In genomic region chr10:79985334-79986231, GRCm38 (mm10) we compare ENCODE assay signal across 8 mouse cellular contexts. TPM values are rescaled to one million over a fixed set of nuclear protein-coding genes. Genes with fewer than 3 reads are reported as not detected.
DNase-seq lines count a peak whose midpoint lies in the region; ATAC-seq and TF ChIP-seq lines count a peak whose summit lies in the region.
"Had no signal": no experiment of that assay in that cellular context is flagged by ENCODE, and none has a peak within 500 bp of the region (broad histone marks: within the 10 kb centered on the region; RNA-seq: fewer than 3 reads in every experiment).

No protein-coding gene starts in this region.

- H3K9ac ChIP-seq in MEL (ENCODE audit: control insufficient read depth, low read depth, low read length, poor library complexity, severe bottlenecking) = peak overlapping the region; percentile 79
- H3K9ac ChIP-seq in hindbrain, embryonic 14.5 days = peak overlapping the region; percentile 83

- H3K79me2 ChIP-seq in MEL (ENCODE audit: control insufficient read depth, insufficient read depth, low read length, poor library complexity) = peaks cover 25% of the 10 kb centered on the region

- H3K27me3 ChIP-seq in MEL (ENCODE audit: control insufficient read depth in 1 of 2, insufficient read depth in 2 of 2, low read length in 2 of 2) = no peaks in the 10 kb centered on the region
- H3K27me3 ChIP-seq in cerebellum, adult 2 months (ENCODE audit: control insufficient read depth, insufficient read depth, low read length) = no peaks in the 10 kb centered on the region
- H3K27me3 ChIP-seq in hindbrain, embryonic 14.5 days (ENCODE audit: control insufficient read depth, insufficient read depth, low read length) = peaks cover 35% of the 10 kb centered on the region

- peak overlapping the region; percentile 92 for H3K4me2 ChIP-seq in hindbrain, embryonic 14.5 days (replicated peaks)

- DNase-seq in MEL (ENCODE audit: low read depth, low spot score) = peak; percentile 92
- DNase-seq in cerebellum, adult 2 months = peak; percentile 81 to 84
- peak; percentile 64 for DNase-seq in hindbrain, embryonic 14.5 days (ENCODE audit: low spot score)
- DNase-seq in layer of hippocampus, postnatal 36 days = peak; percentile 57 to 66
- peak; percentile 66 for DNase-seq in lung, postnatal 14 days
- peak; percentile 67 for DNase-seq in right cerebral cortex, adult 18-20 months

- H3K9me3 ChIP-seq in MEL (replicated peaks; ENCODE audit: insufficient read depth, low read length) = no peaks in the 10 kb centered on the region
- no peaks in the 10 kb centered on the region for H3K9me3 ChIP-seq in hindbrain, embryonic 14.5 days (ENCODE audit: control insufficient read depth, low read length)

- H3K4me3 ChIP-seq in MEL (ENCODE audit: control insufficient read depth in 1 of 2, insufficient read depth in 1 of 2, low read depth in 2 of 2, low read length in 2 of 2) = peak overlapping the region; percentile 62 to 78
- peak overlapping the region; percentile 81 for H3K4me3 ChIP-seq in cerebellum, adult 2 months (replicated peaks; ENCODE audit: insufficient read depth, low read depth, low read length)
- peak overlapping the region; percentile 48 for H3K4me3 ChIP-seq in hindbrain, embryonic 14.5 days (replicated peaks; ENCODE audit: low read length)

- peaks cover 0 to 5% of the 10 kb centered on the region in 2 experiments; a peak in 2 of 4 replicates for H3K36me3 ChIP-seq in MEL (ENCODE audit: control insufficient read depth in 1 of 2, insufficient read depth in 2 of 2, low read length in 2 of 2)
- peaks cover 1% of the 10 kb centered on the region; the same call in 1 of the 2 replicates for H3K36me3 ChIP-seq in hindbrain, embryonic 14.5 days (replicated peaks; ENCODE audit: control insufficient read depth, insufficient read depth)

- under 1% methylated on average over 35 of the region's 35 CpGs for WGBS in cerebellum, adult 2 months
- 2% methylated on average over 35 of the region's 35 CpGs for WGBS in hindbrain, embryonic 14.5 days

- H3K4me1 ChIP-seq in MEL (ENCODE audit: control insufficient read depth in 1 of 2, insufficient read depth in 2 of 2, low read length in 2 of 2) = peaks cover 0 to 16% of the 10 kb centered on the region in 2 experiments; a peak in 2 of 4 replicates
- H3K4me1 ChIP-seq in cerebellum, adult 2 months (ENCODE audit: control insufficient read depth, insufficient read depth, low read length) = peaks cover 26% of the 10 kb centered on the region
- peaks cover 28% of the 10 kb centered on the region for H3K4me1 ChIP-seq in hindbrain, embryonic 14.5 days (replicated peaks; ENCODE audit: control insufficient read depth, insufficient read depth, low read length)

- no peak; a peak in 2 of 4 replicates for TF ChIP-seq EP300 in MEL (IDR thresholded peaks at IDR 0.05; ENCODE audit: low read depth in 1 of 2, low read length in 2 of 2)

- peak; percentile 28 to 78; a peak in 2 of 4 replicates for TF ChIP-seq POLR2A in MEL (IDR thresholded peaks at IDR 0.05; ENCODE audit: control insufficient read depth in 1 of 2, insufficient read depth in 1 of 2, low read depth in 1 of 2, low read length in 2 of 2, poor library complexity in 1 of 2)
- TF ChIP-seq POLR2A in cerebellum, adult 2 months (IDR thresholded peaks at IDR 0.05; ENCODE audit: borderline replicate concordance, insufficient read depth, low read length) = peak; percentile 56; the same call in 1 of the 2 replicates

- no peak for TF ChIP-seq CTCF in MEL (IDR thresholded peaks at IDR 0.05 in 2 of 3, conservative IDR thresholded peaks at IDR 0.05 in 1 of 3; ENCODE audit: control insufficient read depth in 1 of 3, insufficient read depth in 1 of 3, low read depth in 2 of 3, low read length in 3 of 3, poor library complexity in 1 of 3, severe bottlenecking in 1 of 3)
- TF ChIP-seq CTCF in cerebellum, adult 2 months (IDR thresholded peaks at IDR 0.05; ENCODE audit: borderline replicate concordance, insufficient read depth, low read depth, low read length) = no peak

- peak overlapping the region; percentile 88 for H3K27ac ChIP-seq in MEL (ENCODE audit: control insufficient read depth, low read depth, low read length)
- peak overlapping the region; percentile 97 for H3K27ac ChIP-seq in cerebellum, adult 2 months (ENCODE audit: insufficient read depth, low read length)
- peak overlapping the region; percentile 97 for H3K27ac ChIP-seq in hindbrain, embryonic 14.5 days

- ATAC-seq in frontal cortex, adult (ENCODE audit: low TSS enrichment) = peak; percentile 25; the same call in 1 of the 2 replicates
- no peak for ATAC-seq in hindbrain, embryonic 14.5 days (ENCODE audit: low FRiP score)

- no peak for TF ChIP-seq RAD21 in MEL (IDR thresholded peaks at IDR 0.05; ENCODE audit: low read depth, low read length)

TF ChIP-seq in MEL, 35 proteins besides CTCF, POLR2A, EP300 and RAD21 (continues in another document):
- TF ChIP-seq ZC3H11A (IDR thresholded peaks at IDR 0.05; ENCODE audit: low read depth, low read length) = no peak
- peak; percentile 54 for TF ChIP-seq ETS1 (IDR thresholded peaks at IDR 0.05; ENCODE audit: low read depth, low read length)
- TF ChIP-seq USF1 (IDR thresholded peaks at IDR 0.05; ENCODE audit: low read depth, low read length) = no peak
- TF ChIP-seq TCF12 (IDR thresholded peaks at IDR 0.05; ENCODE audit: low read depth, low read length) = no peak
- no peak for TF ChIP-seq POLR2AphosphoS5 (IDR thresholded peaks at IDR 0.05; ENCODE audit: borderline replicate concordance, low read depth, low read length)
- peak; percentile 50 for TF ChIP-seq HCFC1 (IDR thresholded peaks at IDR 0.05; ENCODE audit: low read depth, low read length)
- peak; percentile 82 for TF ChIP-seq ZNF384 (IDR thresholded peaks at IDR 0.05; ENCODE audit: low read depth, low read length)
- TF ChIP-seq SMC3 (IDR thresholded peaks at IDR 0.05; ENCODE audit: low read depth, low read length) = no peak
- TF ChIP-seq KAT2A (conservative IDR thresholded peaks at IDR 0.05; ENCODE audit: low read depth, low read length) = no peak
- TF ChIP-seq NRF1 (IDR thresholded peaks at IDR 0.05; ENCODE audit: insufficient read depth, low read depth, low read length, poor library complexity, severe bottlenecking) = peak; percentile 49; the same call in 1 of the 2 replicates
- TF ChIP-seq CHD1 (IDR thresholded peaks at IDR 0.05; ENCODE audit: low read depth, low read length) = peak; percentile 84; the same call in 1 of the 2 replicates
- peak; percentile 95 for TF ChIP-seq MAFK (IDR thresholded peaks at IDR 0.05; ENCODE audit: borderline replicate concordance, low read depth, low read length)
- no peak; the same call in 1 of the 2 replicates for TF ChIP-seq MAZ (IDR thresholded peaks at IDR 0.05; ENCODE audit: low read depth, low read length)
- TF ChIP-seq ZKSCAN1 (IDR thresholded peaks at IDR 0.05; ENCODE audit: low read depth, low read length) = no peak
- peak; percentile 72; the same call in 1 of the 2 replicates for TF ChIP-seq MYC (IDR thresholded peaks at IDR 0.05; ENCODE audit: low read depth, low read length)
- no peak for TF ChIP-seq UBTF (IDR thresholded peaks at IDR 0.05; ENCODE audit: borderline replicate concordance, insufficient read depth, low read depth, low read length)
- TF ChIP-seq RCOR1 (IDR thresholded peaks at IDR 0.05; ENCODE audit: low read depth, low read length) = 0 out of 2 replicates have a peak, but pooled peaks have one; percentile 25
- TF ChIP-seq MAX (IDR thresholded peaks at IDR 0.05; ENCODE audit: low read length) = 0 out of 2 replicates have a peak, but pooled peaks have one; percentile 37
- TF ChIP-seq USF2 (IDR thresholded peaks at IDR 0.05; ENCODE audit: borderline replicate concordance in 1 of 2, insufficient read depth in 1 of 2, low read depth in 1 of 2, low read length in 2 of 2) = no peak
- TF ChIP-seq E2F4 (IDR thresholded peaks at IDR 0.05; ENCODE audit: borderline replicate concordance, low read depth, low read length) = no peak
- peak; percentile 99 for TF ChIP-seq TBP (IDR thresholded peaks at IDR 0.05; ENCODE audit: low read depth, low read length)

RNA-seq across cellular contexts. Expression of gene Tmem259, which starts 1.5 kb away (rescaled TPM):
- 58.2 and 62.0 TPM in 2 replicates for total RNA-seq in MEL (2012; rRNA removed)
- 100 to 1,000 TPM in 1 of 2 experiments, not detected in 1; 150 TPM for polyA plus RNA-seq in MEL (2012; ENCODE audit: insufficient read depth in 1 of 2, insufficient read length in 2 of 2, low read depth in 1 of 2, low replicate concordance in 2 of 2, missing spikeins in 1 of 2)
- polyA plus RNA-seq in cerebellum, adult 2 months (2012; rRNA removed) = 191 and 204 TPM in 2 replicates
- polyA plus RNA-seq in hindbrain, embryonic 14.5 days (2014; fragmentation: Nextera tagmentation; extraction: Ambion mirVana) = 22.6 and 22.8 TPM in 2 replicates
- total RNA-seq in layer of hippocampus, postnatal 36 days (2021) = 100 to 1,000 TPM; 117 to 124 TPM

RNA-seq across cellular contexts. Expression of gene Cnn2, which starts 2.8 kb away (rescaled TPM):
- total RNA-seq in MEL (2012; rRNA removed) = 8.7 and 9.1 TPM in 2 replicates
- polyA plus RNA-seq in MEL (2012; ENCODE audit: insufficient read depth in 1 of 2, insufficient read length in 2 of 2, low read depth in 1 of 2, low replicate concordance in 2 of 2, missing spikeins in 1 of 2) = 10 to 100 TPM in 1 of 2 experiments, not detected in 1; 25.3 TPM
- polyA plus RNA-seq in cerebellum, adult 2 months (2012; rRNA removed) = 8.2 and 9.3 TPM in 2 replicates
- 28.4 and 37.6 TPM in 2 replicates for polyA plus RNA-seq in hindbrain, embryonic 14.5 days (2014; fragmentation: Nextera tagmentation; extraction: Ambion mirVana)
- total RNA-seq in layer of hippocampus, postnatal 36 days (2021) = 1 to 10 TPM; 5.5 to 6.6 TPM

RNA-seq across cellular contexts. Expression of gene Abca7, which starts 10.7 kb away (rescaled TPM):
- total RNA-seq in MEL (2012; rRNA removed) = 7.4 and 7.7 TPM in 2 replicates
- 10 to 100 TPM in 1 of 2 experiments, not detected in 1; 16.8 TPM for polyA plus RNA-seq in MEL (2012; ENCODE audit: insufficient read depth in 1 of 2, insufficient read length in 2 of 2, low read depth in 1 of 2, low replicate concordance in 2 of 2, missing spikeins in 1 of 2)
- polyA plus RNA-seq in cerebellum, adult 2 months (2012; rRNA removed) = 31.1 and 32.4 TPM in 2 replicates
- 4.1 and 4.5 TPM in 2 replicates for polyA plus RNA-seq in hindbrain, embryonic 14.5 days (2014; fragmentation: Nextera tagmentation; extraction: Ambion mirVana)
- 10 to 100 TPM; 10.9 to 11.0 TPM for total RNA-seq in layer of hippocampus, postnatal 36 days (2021)

RNA-seq across cellular contexts. Expression of gene Grin3b, which starts 15.1 kb away (rescaled TPM):
- 0.16 and 0.42 TPM in 2 replicates for total RNA-seq in MEL (2012; rRNA removed)
- 1 to 10 TPM in 1 of 2 experiments, not detected in 1; 1.1 TPM for polyA plus RNA-seq in MEL (2012; ENCODE audit: insufficient read depth in 1 of 2, insufficient read length in 2 of 2, low read depth in 1 of 2, low replicate concordance in 2 of 2, missing spikeins in 1 of 2)
- polyA plus RNA-seq in cerebellum, adult 2 months (2012; rRNA removed) = 5.5 and 5.9 TPM in 2 replicates
- polyA plus RNA-seq in hindbrain, embryonic 14.5 days (2014; fragmentation: Nextera tagmentation; extraction: Ambion mirVana) = 0.30 and 0.33 TPM in 2 replicates
- under 1 TPM; 0.10 TPM for total RNA-seq in layer of hippocampus, postnatal 36 days (2021)
- total RNA-seq: neutrophil, adult 5-6 weeks had no signal

RNA-seq across cellular contexts. Expression of gene Wdr18, which starts 25.6 kb away (rescaled TPM):
- 94.5 and 107 TPM in 2 replicates for total RNA-seq in MEL (2012; rRNA removed)
- 10 to 100 TPM in 1 of 2 experiments, not detected in 1; 89.5 TPM for polyA plus RNA-seq in MEL (2012; ENCODE audit: insufficient read depth in 1 of 2, insufficient read length in 2 of 2, low read depth in 1 of 2, low replicate concordance in 2 of 2, missing spikeins in 1 of 2)
- polyA plus RNA-seq in cerebellum, adult 2 months (2012; rRNA removed) = 56.2 and 57.4 TPM in 2 replicates
- polyA plus RNA-seq in hindbrain, embryonic 14.5 days (2014; fragmentation: Nextera tagmentation; extraction: Ambion mirVana) = 91.8 and 97.8 TPM in 2 replicates
- 10 to 100 TPM; 43.2 to 48.2 TPM for total RNA-seq in layer of hippocampus, postnatal 36 days (2021)
